Mouse (Mus musculus): Measurements from ENCODE around the gene Kcnf1. TPM values are rescaled to one million over a fixed set of nuclear protein-coding genes. Genes with fewer than 3 reads are reported as not detected.
A peak's percentile ranks its signal among the peaks of the same experiment; 100 is the strongest.

Gene Kcnf1
- polyA plus RNA-seq, 1 experiment from 2014 or later, result 1.3 TPM

GRCm38 (mm10) chr12:17192887-17193286, 16.2 kb upstream of the Kcnf1 start:
- H3K4me1 ChIP-seq, result no peaks in the 10 kb centered on the region
- ATAC-seq (ENCODE audit: low FRiP score, low read depth), result no peak
- no peak overlapping the region for H3K27ac ChIP-seq
- H3K9me3 ChIP-seq, result 0 out of 2 replicates have a peak, but pooled peaks cover 4% of the 10 kb centered on the region
- no peak overlapping the region for H3K4me2 ChIP-seq (replicated peaks)
- H3K36me3 ChIP-seq, result no peaks in the 10 kb centered on the region
- no peaks in the 10 kb centered on the region for H3K27me3 ChIP-seq (replicated peaks)
- WGBS, result 93% methylated on average over 2 of the region's 2 CpGs
- no peak overlapping the region for H3K4me3 ChIP-seq
- no peak overlapping the region for H3K9ac ChIP-seq

- H3K9ac ChIP-seq, result no peak overlapping the region
- H3K27me3 ChIP-seq (replicated peaks), result no peaks in the 10 kb centered on the region
- H3K27ac ChIP-seq, result no peak overlapping the region
- H3K4me1 ChIP-seq, result no peaks in the 10 kb centered on the region
- no peak overlapping the region for H3K4me2 ChIP-seq (replicated peaks)
- no peaks in the 10 kb centered on the region for H3K9me3 ChIP-seq
- no peak overlapping the region for H3K4me3 ChIP-seq
- WGBS, result 32% methylated on average over 7 of the region's 7 CpGs
- no peaks in the 10 kb centered on the region for H3K36me3 ChIP-seq
- ATAC-seq (ENCODE audit: low FRiP score, low read depth), result peak; percentile 72
Measured at GRCm38 (mm10) chr12:17184303-17184775, 7.7 kb upstream of the Kcnf1 start.

GRCm38 (mm10) chr12:17183788-17184187, 7.1 kb upstream of the Kcnf1 start:
- WGBS, result 59% methylated on average over 10 of the region's 10 CpGs
- no peaks in the 10 kb centered on the region for H3K9me3 ChIP-seq

GRCm38 (mm10) chr12:17176041-17176756, 489 bp downstream of the Kcnf1 start:
- Histone ChIP-seq H3K4me1 (peaks cover 18% of the 10 kb centered on the region; the same call in 1 of the 2 replicates), H3K27ac (no peak overlapping the region), H3K27me3 (replicated peaks) (peaks cover 23% of the 10 kb centered on the region), H3K4me3 (peak overlapping the region; percentile 47), H3K4me2 (replicated peaks) (peak overlapping the region; percentile 96), H3K9ac (peak overlapping the region; percentile 66), H3K9me3 (peaks cover 4% of the 10 kb centered on the region; the same call in 1 of the 2 replicates), H3K36me3 (no peaks in the 10 kb centered on the region)
- WGBS, result under 1% methylated on average over 54 of the region's 54 CpGs
- peak; percentile 77 for ATAC-seq (ENCODE audit: low FRiP score, low read depth)

More at GRCm38 (mm10) chr12:17183788-17184187, 7.1 kb upstream of the Kcnf1 start:
- Histone ChIP-seq H3K27ac (no peak overlapping the region), H3K9ac (no peak overlapping the region), H3K27me3 (replicated peaks) (no peaks in the 10 kb centered on the region), H3K4me3 (no peak overlapping the region), H3K36me3 (no peaks in the 10 kb centered on the region), H3K4me1 (no peaks in the 10 kb centered on the region), H3K4me2 (replicated peaks) (no peak overlapping the region)
- ATAC-seq (ENCODE audit: low FRiP score, low read depth), result no peak

- Histone ChIP-seq H3K27ac (no peak overlapping the region), H3K36me3 (no peaks in the 10 kb centered on the region), H3K9me3 (peaks cover 4% of the 10 kb centered on the region; the same call in 1 of the 2 replicates), H3K9ac (peak overlapping the region; percentile 66), H3K4me1 (peaks cover 18% of the 10 kb centered on the region; the same call in 1 of the 2 replicates), H3K4me2 (replicated peaks) (peak overlapping the region; percentile 96), H3K27me3 (replicated peaks) (peaks cover 23% of the 10 kb centered on the region), H3K4me3 (peak overlapping the region; percentile 47)
- peak; percentile 19; the same call in 1 of the 2 replicates for ATAC-seq (ENCODE audit: low FRiP score, low read depth)
- 18% methylated on average over 25 of the region's 25 CpGs for WGBS
Measured at GRCm38 (mm10) chr12:17175531-17175951, 1.1 kb downstream of the Kcnf1 start.

- H3K4me1 ChIP-seq, result peaks cover 18% of the 10 kb centered on the region; the same call in 1 of the 2 replicates
- 0 out of 2 replicates have a peak overlapping the region, but pooled peaks have one; percentile 47 for H3K4me3 ChIP-seq
- peaks cover 4% of the 10 kb centered on the region; the same call in 1 of the 2 replicates for H3K9me3 ChIP-seq
- no peaks in the 10 kb centered on the region for H3K36me3 ChIP-seq
- peak overlapping the region; percentile 96 for H3K4me2 ChIP-seq (replicated peaks)
- no peak for ATAC-seq (ENCODE audit: low FRiP score, low read depth)
- H3K9ac ChIP-seq, result no peak overlapping the region
- 80% methylated on average over 20 of the region's 20 CpGs for WGBS
- H3K27me3 ChIP-seq (replicated peaks), result peaks cover 23% of the 10 kb centered on the region
- H3K27ac ChIP-seq, result no peak overlapping the region
Measured at GRCm38 (mm10) chr12:17175124-17175523, 1.6 kb downstream of the Kcnf1 start.

- ATAC-seq (ENCODE audit: low FRiP score, low read depth), result no peak
- peaks cover 18% of the 10 kb centered on the region; the same call in 1 of the 2 replicates for H3K4me1 ChIP-seq
- H3K27ac ChIP-seq, result no peak overlapping the region
- no peaks in the 10 kb centered on the region for H3K36me3 ChIP-seq
- no peak overlapping the region for H3K9ac ChIP-seq
- peaks cover 4% of the 10 kb centered on the region; the same call in 1 of the 2 replicates for H3K9me3 ChIP-seq
- WGBS, result 78% methylated on average over 10 of the region's 10 CpGs
- H3K27me3 ChIP-seq (replicated peaks), result peaks cover 23% of the 10 kb centered on the region
- no peak overlapping the region for H3K4me2 ChIP-seq (replicated peaks)
- no peak overlapping the region for H3K4me3 ChIP-seq
Measured at GRCm38 (mm10) chr12:17174134-17174893, 2.4 kb downstream of the Kcnf1 start.

- no peak overlapping the region for H3K4me2 ChIP-seq (replicated peaks)
- peaks cover 4% of the 10 kb centered on the region; the same call in 1 of the 2 replicates for H3K4me1 ChIP-seq
- peaks cover 18% of the 10 kb centered on the region for H3K27me3 ChIP-seq (replicated peaks)
- no peak overlapping the region for H3K27ac ChIP-seq
- no peak overlapping the region for H3K9ac ChIP-seq
- H3K4me3 ChIP-seq, result no peak overlapping the region
- H3K36me3 ChIP-seq, result no peaks in the 10 kb centered on the region
- H3K9me3 ChIP-seq, result peaks cover 4% of the 10 kb centered on the region; the same call in 1 of the 2 replicates
- 89% methylated on average over 10 of the region's 10 CpGs for WGBS
- ATAC-seq (ENCODE audit: low FRiP score, low read depth), result no peak
Measured at GRCm38 (mm10) chr12:17170406-17170805, 6.3 kb downstream of the Kcnf1 start.

GRCm38 (mm10) chr12:17166116-17166515, 10.6 kb downstream of the Kcnf1 start:
- 86% methylated on average over 2 of the region's 2 CpGs for WGBS
- Histone ChIP-seq H3K9me3 (no peaks in the 10 kb centered on the region), H3K36me3 (no peaks in the 10 kb centered on the region), H3K27ac (no peak overlapping the region), H3K4me1 (no peaks in the 10 kb centered on the region), H3K4me3 (no peak overlapping the region), H3K4me2 (replicated peaks) (no peak overlapping the region), H3K27me3 (replicated peaks) (no peaks in the 10 kb centered on the region), H3K9ac (no peak overlapping the region)
- ATAC-seq (ENCODE audit: low FRiP score, low read depth), result no peak

GRCm38 (mm10) chr12:17163996-17164395, 12.7 kb downstream of the Kcnf1 start:
- Histone ChIP-seq H3K36me3 (no peaks in the 10 kb centered on the region), H3K27ac (no peak overlapping the region), H3K27me3 (replicated peaks) (no peaks in the 10 kb centered on the region), H3K9ac (no peak overlapping the region), H3K9me3 (no peaks in the 10 kb centered on the region), H3K4me3 (no peak overlapping the region), H3K4me2 (replicated peaks) (no peak overlapping the region), H3K4me1 (no peaks in the 10 kb centered on the region)
- WGBS, result 91% methylated on average over 3 of the region's 3 CpGs
- ATAC-seq (ENCODE audit: low FRiP score, low read depth), result no peak

- Histone ChIP-seq H3K36me3 (no peaks in the 10 kb centered on the region), H3K9me3 (no peaks in the 10 kb centered on the region), H3K4me1 (no peaks in the 10 kb centered on the region), H3K4me2 (replicated peaks) (no peak overlapping the region), H3K27ac (no peak overlapping the region), H3K9ac (no peak overlapping the region), H3K4me3 (no peak overlapping the region), H3K27me3 (replicated peaks) (no peaks in the 10 kb centered on the region)
- no peak for ATAC-seq (ENCODE audit: low FRiP score, low read depth)
- 85% methylated on average over 7 of the region's 7 CpGs for WGBS
Measured at GRCm38 (mm10) chr12:17159549-17159948, 17.1 kb downstream of the Kcnf1 start.

GRCm38 (mm10) chr12:17157558-17157957, 19.1 kb downstream of the Kcnf1 start:
- H3K9me3 ChIP-seq, result no peaks in the 10 kb centered on the region
- H3K27me3 ChIP-seq (replicated peaks), result no peaks in the 10 kb centered on the region
- no peak overlapping the region for H3K9ac ChIP-seq
- H3K4me2 ChIP-seq (replicated peaks), result no peak overlapping the region
- no peak overlapping the region for H3K27ac ChIP-seq
- no peak overlapping the region for H3K4me3 ChIP-seq
- H3K4me1 ChIP-seq, result no peaks in the 10 kb centered on the region
- no peak for ATAC-seq (ENCODE audit: low FRiP score, low read depth)
- H3K36me3 ChIP-seq, result no peaks in the 10 kb centered on the region
- WGBS, result 96% methylated on average over 15 of the region's 15 CpGs
